Mouse (Mus musculus) heart, embryonic 16.5 days (tissue): ENCODE measurements around the gene Auts2. TPM values are rescaled to one million over a fixed set of nuclear protein-coding genes. Genes with fewer than 3 reads are reported as not detected.

Source experiments
- ATAC-seq: fragments of 200-750 bp; cut with Nextera tagmentation; replicated peaks from 2 replicates; pipeline ENCODE4 v1.8.0; 2017; ENCODE audit warnings: moderate number of reproducible peaks; ENCODE audit not compliant: insufficient read depth, low FRiP score; ENCODE audit errors: extremely low read depth
- H3K27ac ChIP-seq: fragments of 300-500 bp; sonication (generic); 2 replicates; pipeline ENCODE4 v1.5.1; 2014; ENCODE audit warnings: mild to moderate bottlenecking, low read length, control low read depth, moderate library complexity
- H3K27me3 ChIP-seq: fragments of 300-500 bp; sonication (generic); 2 replicates; pipeline ENCODE4 v1.6.1; 2014; ENCODE audit warnings: low read length, mixed read lengths; ENCODE audit not compliant: control insufficient read depth, insufficient read depth
- H3K36me3 ChIP-seq: fragments of 300-500 bp; sonication (generic); 2 replicates; pipeline ENCODE4 v1.6.1; 2014; ENCODE audit not compliant: control insufficient read depth, insufficient read depth
- H3K4me1 ChIP-seq: fragments of 300-500 bp; sonication (generic); 2 replicates; pipeline ENCODE4 v1.6.1; 2014; ENCODE audit warnings: low read length, mixed read lengths; ENCODE audit not compliant: control insufficient read depth, insufficient read depth
- H3K4me2 ChIP-seq: fragments of 300-500 bp; sonication (generic); 2 replicates; pipeline ENCODE4 v1.6.1; 2014; ENCODE audit warnings: low read depth, mild to moderate bottlenecking, control low read depth, low read length
- H3K4me3 ChIP-seq: fragments of 300-500 bp; sonication (generic); 2 replicates; pipeline ENCODE4 v1.5.1; 2014; ENCODE audit warnings: mild to moderate bottlenecking, control low read depth, low read length
- H3K9ac ChIP-seq: fragments of 300-500 bp; sonication (generic); 2 replicates; pipeline ENCODE4 v1.6.1; 2014; ENCODE audit warnings: low read length, control low read depth
- H3K9me3 ChIP-seq: fragments of 300-500 bp; sonication (generic); replicated peaks from 2 replicates; pipeline ENCODE4 v1.6.1; 2016; ENCODE audit warnings: low read length; ENCODE audit not compliant: control insufficient read depth
- WGBS: fragments of 180-500 bp; shearing (Covaris S2); extraction: QIAGEN DNeasy Blood & Tissue Kit; methylation state at CpG from one replicate; pipeline ENCODE4 v1.1.7; 2014; 5-methylcytosine and 5-hydroxymethylcytosine counted together
- polyA plus RNA-seq: library from polyadenylated mRNA; unstranded; fragments of >200 nt; fragmentation: Nextera tagmentation; extraction: Ambion mirVana; gene quantifications from 2 replicates; pipeline ENCODE4 v1.2.1, GENCODE M21; 2015

Auts2 gene
- polyA plus RNA-seq, 1 experiment from 2014 or later, result 16.3 TPM

DNA sequence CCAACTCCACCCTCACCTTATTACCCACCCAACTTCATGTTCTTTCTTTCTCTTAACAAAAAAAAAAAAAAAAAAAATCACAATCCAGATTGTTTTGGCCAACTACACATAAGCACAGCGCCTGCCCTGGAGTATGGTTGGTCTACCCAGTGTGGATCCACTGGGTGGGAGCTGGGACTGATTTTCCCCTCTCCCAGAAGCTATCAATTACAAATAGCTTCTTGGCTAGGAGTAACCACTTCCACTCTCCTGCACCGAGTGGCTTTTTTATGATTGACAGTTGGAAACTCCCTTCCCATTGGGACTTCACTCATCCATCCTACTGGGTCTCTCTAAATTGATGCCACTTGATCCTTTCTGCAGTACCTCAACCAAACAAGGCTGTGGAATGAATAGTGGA is 170.5 kb downstream of the Auts2 start:
- Histone ChIP-seq H3K27me3 (no peaks in the 10 kb centered on the region), H3K36me3 (no peaks in the 10 kb centered on the region), H3K4me1 (peaks cover 30% of the 10 kb centered on the region), H3K9ac (no peak overlapping the region), H3K27ac (no peak overlapping the region), H3K4me3 (no peak overlapping the region), H3K4me2 (no peak overlapping the region), H3K9me3 (no peaks in the 10 kb centered on the region)
- no peak; the same call in 1 of the 2 replicates for ATAC-seq
- 56% methylated on average over 2 of the region's 2 CpGs for WGBS

DNA sequence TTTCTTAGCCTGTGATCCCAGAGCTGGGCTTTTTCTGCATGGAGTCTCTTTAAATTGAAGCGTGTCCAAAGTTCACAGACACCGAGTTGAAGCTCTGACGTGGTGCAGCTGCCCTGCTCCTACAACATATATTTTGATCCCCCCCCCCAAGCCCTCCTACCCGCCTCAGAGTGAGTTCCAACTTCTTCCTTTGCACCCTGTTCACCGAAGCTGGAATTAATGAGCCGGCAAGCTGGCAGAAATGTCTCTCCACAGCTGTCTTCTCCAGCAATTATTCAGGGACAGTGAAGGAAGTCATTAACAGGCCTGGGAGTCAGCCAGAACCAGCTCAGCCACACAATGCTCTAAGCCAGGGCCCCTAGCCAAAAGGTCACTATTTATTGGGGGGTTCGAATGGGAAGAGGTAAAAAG is 174.5 kb downstream of the Auts2 start:
- Histone ChIP-seq H3K36me3 (no peaks in the 10 kb centered on the region), H3K4me1 (peaks cover 38% of the 10 kb centered on the region), H3K4me3 (no peak overlapping the region), H3K9me3 (no peaks in the 10 kb centered on the region), H3K27ac (0 out of 2 replicates have a peak overlapping the region, but pooled peaks have one; percentile 12), H3K27me3 (no peaks in the 10 kb centered on the region), H3K4me2 (no peak overlapping the region), H3K9ac (no peak overlapping the region)
- ATAC-seq, result no peak
- WGBS, result 31% methylated on average over 7 of the region's 7 CpGs

DNA sequence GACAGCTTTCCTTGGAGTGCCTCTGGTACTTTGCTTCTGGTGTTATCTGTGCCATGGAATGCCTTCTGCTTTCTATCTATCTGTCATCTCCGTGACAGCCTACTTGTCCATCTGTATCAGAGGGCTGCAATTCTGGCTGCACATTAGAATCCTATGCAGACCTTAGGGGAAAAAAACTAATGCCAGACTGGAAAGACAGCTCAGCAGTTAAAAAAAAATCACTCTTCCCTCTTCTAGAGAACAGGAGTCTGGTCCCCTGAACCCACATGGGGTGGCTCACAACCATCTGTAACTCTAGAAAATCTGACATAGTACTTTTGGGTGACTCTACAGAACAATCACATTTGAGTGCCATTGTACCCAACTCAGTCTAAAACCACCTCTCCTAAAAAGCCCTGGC is 181.9 kb downstream of the Auts2 start:
- no peak overlapping the region for H3K4me2 ChIP-seq
- ATAC-seq, result peak; percentile 45; the same call in 1 of the 2 replicates
- H3K9ac ChIP-seq, result no peak overlapping the region
- H3K4me3 ChIP-seq, result no peak overlapping the region
- no peaks in the 10 kb centered on the region for H3K9me3 ChIP-seq
- no peaks in the 10 kb centered on the region for H3K36me3 ChIP-seq
- H3K27me3 ChIP-seq, result no peaks in the 10 kb centered on the region
- no peak overlapping the region for H3K27ac ChIP-seq
- WGBS, result 33% methylated on average over 1 of the region's 1 CpGs
- H3K4me1 ChIP-seq, result peaks cover 36% of the 10 kb centered on the region

DNA sequence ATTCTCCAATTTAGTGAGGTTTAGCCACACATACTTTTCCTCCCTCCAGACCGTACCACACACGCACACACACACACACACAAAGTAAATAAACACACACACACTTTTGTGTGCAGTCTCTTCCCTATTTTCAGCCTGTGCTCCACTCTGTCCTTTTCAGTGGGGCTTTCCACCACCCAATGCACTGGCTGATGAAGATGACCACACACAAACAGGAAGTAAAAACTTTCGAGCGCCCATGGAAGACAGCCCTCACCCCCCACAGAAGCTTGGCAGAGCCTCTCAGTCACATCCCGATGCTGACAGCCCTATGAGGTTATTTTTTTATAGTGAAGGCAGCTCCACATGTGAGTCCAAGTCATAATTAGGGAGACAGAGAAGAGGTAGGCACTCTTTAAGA is 185.4 kb downstream of the Auts2 start:
- Histone ChIP-seq H3K9me3 (no peaks in the 10 kb centered on the region), H3K27ac (no peak overlapping the region), H3K36me3 (no peaks in the 10 kb centered on the region), H3K4me2 (no peak overlapping the region; the same call in 1 of the 2 replicates), H3K27me3 (no peaks in the 10 kb centered on the region), H3K4me1 (peaks cover 30% of the 10 kb centered on the region), H3K4me3 (no peak overlapping the region), H3K9ac (no peak overlapping the region)
- ATAC-seq, result no peak
- WGBS, result 54% methylated on average over 5 of the region's 5 CpGs

DNA sequence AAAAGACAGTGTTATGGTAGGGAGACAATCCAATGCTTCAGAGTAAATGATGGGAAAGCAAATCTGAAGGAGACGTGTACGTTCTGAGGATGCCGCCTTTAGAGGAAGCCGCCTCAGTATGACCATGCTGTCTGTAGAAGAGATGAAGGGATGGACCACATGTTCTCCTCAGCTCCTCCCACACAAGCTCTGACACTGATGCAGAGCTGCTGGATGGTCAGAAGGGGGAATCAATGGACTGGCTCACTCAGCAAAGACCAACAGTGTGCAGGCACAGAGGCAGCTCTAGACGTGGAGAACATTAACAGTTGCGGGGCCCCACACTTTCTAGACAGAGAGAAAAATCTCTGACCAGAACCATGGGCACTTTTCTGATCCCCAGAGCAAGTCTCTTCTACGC is 187.2 kb downstream of the Auts2 start:
- H3K4me1 ChIP-seq, result peaks cover 28% of the 10 kb centered on the region
- H3K27me3 ChIP-seq, result no peaks in the 10 kb centered on the region
- ATAC-seq, result no peak
- no peak overlapping the region for H3K4me2 ChIP-seq
- no peaks in the 10 kb centered on the region for H3K9me3 ChIP-seq
- H3K4me3 ChIP-seq, result no peak overlapping the region
- no peak overlapping the region for H3K9ac ChIP-seq
- no peak overlapping the region for H3K27ac ChIP-seq
- H3K36me3 ChIP-seq, result no peaks in the 10 kb centered on the region
- WGBS, result 75% methylated on average over 7 of the region's 7 CpGs

DNA sequence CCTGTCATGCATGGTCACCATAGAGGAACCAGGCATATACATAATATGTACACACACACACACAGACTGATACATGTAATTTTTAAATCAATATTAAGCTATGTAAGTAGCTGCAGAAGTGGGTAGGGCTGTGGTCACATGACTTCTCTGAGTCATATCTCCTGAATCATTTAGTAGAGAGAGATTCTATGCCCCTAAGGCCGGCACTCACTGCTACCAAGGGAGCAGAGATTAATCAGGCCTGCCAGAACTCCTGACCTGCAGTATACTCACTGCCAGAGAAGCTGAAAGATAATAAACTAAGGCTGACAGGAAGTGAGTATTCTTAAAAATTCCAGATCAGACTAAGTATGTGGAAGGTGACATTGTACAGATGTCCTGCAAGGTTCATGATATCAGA is 190.7 kb downstream of the Auts2 start:
- Histone ChIP-seq H3K4me3 (no peak overlapping the region), H3K4me2 (no peak overlapping the region), H3K27ac (no peak overlapping the region), H3K9me3 (no peaks in the 10 kb centered on the region), H3K27me3 (no peaks in the 10 kb centered on the region), H3K36me3 (no peaks in the 10 kb centered on the region), H3K4me1 (peaks cover 16% of the 10 kb centered on the region), H3K9ac (no peak overlapping the region)
- no peak for ATAC-seq
- WGBS, result 19% methylated on average over 1 of the region's 1 CpGs

DNA sequence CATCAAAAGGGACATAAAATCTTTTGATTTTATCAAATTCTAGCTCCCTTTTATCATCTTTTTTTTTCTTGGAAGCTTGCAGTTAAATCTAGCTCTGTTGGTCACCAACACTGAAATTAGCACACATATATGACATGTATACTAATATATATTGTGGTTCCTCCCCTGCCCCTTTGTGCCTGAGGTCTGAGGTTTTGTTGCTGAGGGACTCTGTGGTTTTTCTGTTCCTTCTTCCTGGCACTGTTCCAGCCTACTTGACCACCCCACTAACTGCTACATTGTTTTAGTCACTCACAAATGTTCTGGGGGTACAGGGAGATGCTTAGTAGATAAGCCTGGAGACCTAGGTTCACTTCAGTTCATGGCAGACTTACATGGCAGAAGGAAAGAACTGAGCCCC is 192.0 kb downstream of the Auts2 start:
- Histone ChIP-seq H3K27ac (no peak overlapping the region), H3K9ac (no peak overlapping the region), H3K9me3 (no peaks in the 10 kb centered on the region), H3K4me1 (peaks cover 16% of the 10 kb centered on the region), H3K27me3 (no peaks in the 10 kb centered on the region), H3K4me2 (no peak overlapping the region), H3K4me3 (no peak overlapping the region), H3K36me3 (no peaks in the 10 kb centered on the region)
- ATAC-seq, result no peak

DNA sequence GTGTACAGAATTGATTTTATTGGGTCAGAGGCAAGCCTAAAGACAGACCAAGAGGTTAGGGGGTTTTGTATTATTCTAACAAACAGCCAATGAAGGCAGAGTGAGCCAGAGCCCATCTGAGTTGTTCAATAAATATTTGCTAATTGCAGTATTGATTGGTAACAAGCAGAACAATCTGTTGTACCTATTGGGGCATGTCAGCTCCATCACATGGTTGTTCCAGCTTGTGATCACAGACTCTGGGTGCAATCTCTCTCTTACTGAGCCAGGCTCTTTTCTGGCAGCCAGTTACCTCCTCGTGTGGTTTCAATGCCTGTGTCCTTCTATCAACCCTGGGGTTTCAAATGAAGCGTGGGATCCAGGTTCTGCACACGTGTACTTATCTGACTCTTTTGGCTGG is 201.8 kb downstream of the Auts2 start:
- Histone ChIP-seq H3K27ac (no peak overlapping the region), H3K36me3 (no peaks in the 10 kb centered on the region), H3K27me3 (no peaks in the 10 kb centered on the region), H3K4me3 (no peak overlapping the region), H3K9ac (no peak overlapping the region), H3K9me3 (no peaks in the 10 kb centered on the region), H3K4me2 (no peak overlapping the region), H3K4me1 (peaks cover 6% of the 10 kb centered on the region; the same call in 1 of the 2 replicates)
- WGBS, result 55% methylated on average over 3 of the region's 3 CpGs
- ATAC-seq, result no peak

DNA sequence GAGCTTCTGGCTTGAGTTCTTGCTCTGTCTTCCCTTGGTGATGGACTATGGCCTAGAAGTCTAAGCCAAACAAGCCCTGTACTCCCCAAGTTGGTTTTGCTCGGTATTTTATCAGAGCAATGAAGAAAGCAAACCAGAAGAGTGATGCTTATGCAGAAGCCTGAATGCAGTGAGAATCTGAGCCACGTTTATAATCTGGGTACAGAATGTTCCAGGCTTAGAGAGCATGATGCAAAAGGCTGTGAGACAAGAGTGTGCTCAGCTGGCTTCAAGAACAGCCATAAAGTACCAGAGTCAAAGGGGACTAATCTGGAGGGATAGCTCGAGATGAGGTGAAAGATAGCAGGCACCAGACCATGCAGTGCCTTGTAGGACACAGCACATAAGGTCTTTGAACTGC is 205.5 kb downstream of the Auts2 start:
- Histone ChIP-seq H3K27me3 (no peaks in the 10 kb centered on the region), H3K36me3 (no peaks in the 10 kb centered on the region), H3K27ac (no peak overlapping the region), H3K9ac (no peak overlapping the region), H3K4me1 (peaks cover 10% of the 10 kb centered on the region), H3K4me2 (no peak overlapping the region), H3K9me3 (no peaks in the 10 kb centered on the region), H3K4me3 (no peak overlapping the region)
- no peak for ATAC-seq
- WGBS, result 57% methylated on average over 3 of the region's 3 CpGs

DNA sequence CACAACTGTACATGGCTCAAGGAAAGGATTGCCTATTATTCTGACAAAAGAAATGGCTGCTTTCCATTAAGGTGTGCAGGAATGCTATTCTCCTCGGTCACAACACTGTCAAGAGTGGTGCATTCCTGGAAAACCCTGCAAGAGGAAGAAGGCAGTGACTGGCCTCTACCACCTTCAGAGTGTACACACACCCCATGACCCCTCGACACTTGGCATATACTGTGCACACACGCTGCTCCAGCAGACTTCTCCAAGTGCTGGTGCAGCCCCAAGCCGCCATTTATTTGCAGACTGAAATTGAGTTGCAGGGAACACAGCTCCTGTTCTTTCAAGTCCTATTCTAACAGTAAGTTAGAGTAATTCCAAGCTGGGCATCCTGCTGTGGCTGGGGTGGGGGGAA is 207.4 kb downstream of the Auts2 start:
- Histone ChIP-seq H3K4me2 (no peak overlapping the region), H3K27me3 (no peaks in the 10 kb centered on the region), H3K36me3 (no peaks in the 10 kb centered on the region), H3K4me1 (peaks cover 15% of the 10 kb centered on the region), H3K9me3 (no peaks in the 10 kb centered on the region), H3K4me3 (no peak overlapping the region), H3K9ac (no peak overlapping the region), H3K27ac (no peak overlapping the region)
- ATAC-seq, result no peak
- 68% methylated on average over 4 of the region's 4 CpGs for WGBS
